8 mouse cellular contexts compared by ENCODE assay signal in the genomic region with DNA sequence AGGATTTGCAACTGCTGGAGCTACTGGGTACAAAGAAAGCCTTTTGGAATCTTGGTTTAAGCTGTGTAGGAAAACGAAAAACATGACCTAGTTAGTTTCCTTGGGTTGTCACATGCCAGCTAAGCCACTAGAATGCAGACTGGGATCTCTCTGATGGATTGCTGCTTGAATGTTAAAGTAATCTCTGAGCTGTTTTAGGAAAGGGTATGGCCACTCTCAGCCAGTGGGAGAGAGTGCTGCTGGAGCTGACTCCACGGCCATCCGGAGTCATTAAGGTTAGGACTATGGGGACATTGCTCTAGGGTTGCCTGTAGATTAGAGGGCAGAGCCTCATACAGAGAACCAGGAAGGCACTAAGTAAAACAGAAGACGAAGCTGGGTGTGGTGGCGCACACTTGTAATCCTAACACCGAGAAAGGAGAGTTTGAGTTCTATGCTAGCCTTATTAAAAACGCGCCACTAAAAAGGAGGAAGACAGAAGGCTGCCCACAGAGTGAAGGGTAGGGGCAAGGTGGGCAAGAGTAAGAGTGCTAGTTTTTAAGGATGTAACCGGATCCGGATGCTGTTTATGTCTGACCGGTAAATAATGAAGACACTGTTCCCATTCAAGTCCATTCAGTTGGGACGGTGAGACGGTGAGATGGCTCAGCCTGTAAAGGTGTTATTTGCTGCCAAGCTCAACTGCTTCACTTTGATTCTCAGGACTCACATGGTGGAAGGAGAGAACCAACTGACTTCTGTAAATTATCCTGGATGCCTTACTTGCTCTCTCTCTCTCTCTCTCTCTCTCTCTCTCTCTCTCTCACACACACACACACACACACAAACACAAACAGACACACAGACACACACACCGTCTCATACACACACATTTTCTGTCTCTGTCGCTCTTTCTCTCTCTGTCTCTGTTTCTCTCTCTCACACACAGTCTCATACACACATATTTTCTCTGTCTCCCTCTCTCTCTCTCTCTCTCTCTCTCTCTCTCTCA. TPM values are rescaled to one million over a fixed set of nuclear protein-coding genes. Genes with fewer than 3 reads are reported as not detected.
DNase-seq lines count a peak whose midpoint lies in the region; ATAC-seq and TF ChIP-seq lines count a peak whose summit lies in the region.

No protein-coding gene starts in this region.

- no peaks in the 10 kb centered on the region; the same call in 1 of the 2 replicates for H3K4me1 ChIP-seq in testis, adult 2 months (ENCODE audit: control insufficient read depth, insufficient read depth, low read length)
- H3K4me1 ChIP-seq in heart, embryonic 12.5 days (replicated peaks) = no peaks in the 10 kb centered on the region
- peaks cover 20% of the 10 kb centered on the region for H3K4me1 ChIP-seq in midbrain, embryonic 13.5 days (replicated peaks)

- TF ChIP-seq POLR2A in testis, adult 2 months (IDR thresholded peaks at IDR 0.05; ENCODE audit: control insufficient read depth, low read depth, low read length) = no peak

- H3K36me3 ChIP-seq in testis, adult 2 months (ENCODE audit: control insufficient read depth, insufficient read depth, low read length) = no peaks in the 10 kb centered on the region
- H3K36me3 ChIP-seq in heart, embryonic 12.5 days = no peaks in the 10 kb centered on the region
- no peaks in the 10 kb centered on the region for H3K36me3 ChIP-seq in midbrain, embryonic 13.5 days

- 31% methylated on average over 15 of the region's 15 CpGs for WGBS in heart, embryonic 12.5 days
- WGBS in midbrain, embryonic 13.5 days = 33% methylated on average over 15 of the region's 15 CpGs

- peak overlapping the region; percentile 74 for H3K27ac ChIP-seq in testis, adult 2 months (ENCODE audit: control insufficient read depth, insufficient read depth, low read depth, low read length)
- H3K27ac ChIP-seq in heart, embryonic 12.5 days (ENCODE audit: poor library complexity, severe bottlenecking) = peak overlapping the region; percentile 96
- H3K27ac ChIP-seq in midbrain, embryonic 13.5 days = peak overlapping the region; percentile 97

- H3K4me3 ChIP-seq in testis, adult 2 months (ENCODE audit: control insufficient read depth, low read depth, low read length) = no peak overlapping the region
- H3K4me3 ChIP-seq in heart, embryonic 12.5 days = peak overlapping the region; percentile 42
- peak overlapping the region; percentile 41 for H3K4me3 ChIP-seq in midbrain, embryonic 13.5 days (replicated peaks)

- H3K9me3 ChIP-seq in heart, embryonic 12.5 days (replicated peaks) = no peaks in the 10 kb centered on the region
- no peaks in the 10 kb centered on the region for H3K9me3 ChIP-seq in midbrain, embryonic 13.5 days

- ATAC-seq in heart, embryonic 12.5 days (ENCODE audit: insufficient number of reproducible peaks, low FRiP score) = peak; percentile 64; the same call in 1 of the 2 replicates
- ATAC-seq in midbrain, embryonic 13.5 days = peak; percentile 59

- H3K27me3 ChIP-seq in testis, adult 2 months (ENCODE audit: control insufficient read depth, insufficient read depth, low read length) = no peaks in the 10 kb centered on the region
- H3K27me3 ChIP-seq in heart, embryonic 12.5 days (replicated peaks) = peaks cover 50% of the 10 kb centered on the region
- H3K27me3 ChIP-seq in midbrain, embryonic 13.5 days = peaks cover 36% of the 10 kb centered on the region; the same call in 1 of the 2 replicates

- no peak for TF ChIP-seq CTCF in testis, adult 2 months (IDR thresholded peaks at IDR 0.05; ENCODE audit: control insufficient read depth, insufficient read depth, insufficient replicate concordance, low read depth, low read length)

- no peak for DNase-seq in testis, postnatal 14 days (ENCODE audit: low spot score)
- DNase-seq in cerebellum, adult 18-20 months = peak; percentile 16 to 37
- peak; percentile 20 to 56 for DNase-seq in kidney, postnatal 4 days
- peak; percentile 26 to 36 for DNase-seq in thymus, postnatal 36 days
- DNase-seq in ovary, adult 18-20 months (ENCODE audit: low spot score) = no peak

- peak overlapping the region; percentile 67 for H3K9ac ChIP-seq in heart, embryonic 12.5 days
- peak overlapping the region; percentile 63 for H3K9ac ChIP-seq in midbrain, embryonic 13.5 days (replicated peaks)

- peak overlapping the region; percentile 69 for H3K4me2 ChIP-seq in heart, embryonic 12.5 days
- peak overlapping the region; percentile 57 for H3K4me2 ChIP-seq in midbrain, embryonic 13.5 days (replicated peaks)

RNA-seq across cellular contexts. Expression of a gene that starts 37.3 kb away (rescaled TPM):
- polyA plus RNA-seq in testis, adult 2 months (2012; rRNA removed) = 4.6 and 5.9 TPM in 2 replicates
- 105 and 116 TPM in 2 replicates for polyA plus RNA-seq in heart, embryonic 12.5 days (2016; fragmentation: Nextera tagmentation; extraction: Ambion mirVana)
- 128 and 144 TPM in 2 replicates for polyA plus RNA-seq in midbrain, embryonic 13.5 days (2015; fragmentation: Nextera tagmentation; extraction: Ambion mirVana)

Comparison
In these comparisons a context has a peak if more than half of its experiments do, and no peak if none do; other contexts are left out.
1. DNase-seq: peak in cerebellum, adult 18-20 months (2 of 2), kidney, postnatal 4 days (2 of 2) and thymus, postnatal 36 days (2 of 2); none in testis, postnatal 14 days (single experiment) and ovary, adult 18-20 months (single experiment).
2. RNA of a gene that starts 37.3 kb away (polyA plus RNA-seq): 128 to 144 TPM in midbrain, embryonic 13.5 days and 105 to 116 TPM in heart, embryonic 12.5 days; 4.6 to 5.9 TPM in testis, adult 2 months; every median in the first group is over 10 times any median in the second.
3. Peak in every context shown above with its lines, with median percentiles within 50 percentile points of each other: H3K27ac ChIP-seq.